Mouse (Mus musculus) C2C12 (cell line): Measurements from ENCODE around the gene Satb2.

Experiments used
- CEBPB ChIP-seq: IDR thresholded peaks from one replicate; pipeline ENCODE4 v1.6.1; 2011; ENCODE audit warnings: low read depth, mild to moderate bottlenecking, control low read depth, moderate library complexity
- CTCF ChIP-seq: IDR thresholded peaks from one replicate; pipeline ENCODE4 v1.5.1; 2011; ENCODE audit not compliant: control insufficient read depth, insufficient read depth, insufficient read length
- FOSL1 ChIP-seq: IDR thresholded peaks from one replicate; pipeline ENCODE4 v1.8.0; 2011; ENCODE audit warnings: mild to moderate bottlenecking, low read length; ENCODE audit not compliant: poor library complexity, insufficient read depth, severe bottlenecking
- MAX ChIP-seq: IDR thresholded peaks from one replicate; pipeline ENCODE4 v1.6.1; 2011; ENCODE audit warnings: mild to moderate bottlenecking, control low read depth
- USF1 ChIP-seq: IDR thresholded peaks from one replicate; pipeline ENCODE4 v1.6.1; 2011; ENCODE audit warnings: low read depth, mild to moderate bottlenecking, control low read depth, moderate library complexity

DNA sequence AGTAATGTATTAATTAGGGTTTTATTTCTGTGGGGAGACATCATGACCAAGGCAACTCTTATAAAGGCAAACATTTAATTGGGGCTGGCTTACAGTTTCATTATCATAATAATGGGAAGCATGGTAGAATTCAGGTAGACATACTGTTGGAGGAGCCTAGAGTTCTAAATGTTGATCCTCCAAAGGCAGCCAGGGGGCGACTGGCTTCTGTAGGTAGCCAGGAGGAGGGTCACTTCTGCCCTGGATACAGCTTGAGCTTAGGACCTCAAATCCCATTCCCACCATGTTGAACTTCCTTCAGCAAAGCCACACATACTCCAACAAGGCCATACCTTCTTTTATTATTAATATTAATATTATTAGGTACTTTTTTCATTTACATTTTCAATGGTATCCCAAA is 225.2 kb downstream of the Satb2 start:
- no peak for TF ChIP-seq MAX
- no peak for TF ChIP-seq CTCF
- TF ChIP-seq CEBPB, result no peak
- TF ChIP-seq FOSL1, result no peak
- TF ChIP-seq USF1, result no peak
